Mouse (Mus musculus): ENCODE measurements around the gene Agbl1. TPM values are rescaled to one million over a fixed set of nuclear protein-coding genes. Genes with fewer than 3 reads are reported as not detected.

Agbl1 gene
- polyA plus RNA-seq, 1 experiment from 2014 or later: 0.07 TPM

DNA sequence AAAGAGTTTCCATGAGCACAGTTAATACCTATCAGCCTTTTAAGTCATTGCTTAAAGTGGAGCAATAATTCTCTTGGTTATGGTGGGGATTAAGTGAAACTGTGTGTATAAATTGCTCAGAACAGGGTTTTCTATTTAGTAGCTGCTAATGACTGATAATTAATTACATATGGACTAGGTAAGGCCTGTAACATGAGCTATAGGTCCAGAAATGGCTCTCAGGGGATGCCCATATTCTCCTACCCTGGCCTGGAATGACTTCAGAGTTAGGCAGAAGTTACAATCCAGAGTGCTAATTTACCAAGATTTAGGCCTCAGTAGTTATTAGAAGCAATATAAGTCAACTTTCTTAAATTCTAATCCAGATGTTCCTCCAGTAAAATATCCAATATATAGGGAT, 317.6 kb downstream of the Agbl1 start:
- Histone ChIP-seq H3K4me2 (replicated peaks; ENCODE audit: low read depth, low read length) (no peak overlapping the region), H3K27ac (ENCODE audit: low read length) (no peak overlapping the region), H3K4me3 (ENCODE audit: low read length) (no peak overlapping the region), H3K36me3 (ENCODE audit: insufficient read depth, low read length) (no peaks in the 10 kb centered on the region), H3K27me3 (ENCODE audit: insufficient read depth, low read length) (no peaks in the 10 kb centered on the region), H3K9ac (replicated peaks; ENCODE audit: low read length) (no peak overlapping the region), H3K4me1 (ENCODE audit: insufficient read depth, low read length) (0 out of 2 replicates have a peak, but pooled peaks cover 6% of the 10 kb centered on the region), H3K9me3 (ENCODE audit: low read length) (no peaks in the 10 kb centered on the region)
- ATAC-seq (ENCODE audit: low FRiP score, low TSS enrichment): no peak

GRCm38 (mm10) chr7:76551860-76552259, 322.2 kb downstream of the Agbl1 start:
- Histone ChIP-seq H3K9ac (replicated peaks; ENCODE audit: low read length) (no peak overlapping the region), H3K4me3 (ENCODE audit: low read length) (no peak overlapping the region), H3K4me2 (replicated peaks; ENCODE audit: low read depth, low read length) (no peak overlapping the region), H3K9me3 (ENCODE audit: low read length) (no peaks in the 10 kb centered on the region), H3K4me1 (ENCODE audit: insufficient read depth, low read length) (no peaks in the 10 kb centered on the region), H3K36me3 (ENCODE audit: insufficient read depth, low read length) (no peaks in the 10 kb centered on the region), H3K27me3 (ENCODE audit: insufficient read depth, low read length) (no peaks in the 10 kb centered on the region), H3K27ac (ENCODE audit: low read length) (no peak overlapping the region)
- WGBS: 20% methylated on average over 3 of the region's 3 CpGs
- no peak for ATAC-seq (ENCODE audit: low FRiP score, low TSS enrichment)

- H3K4me3 ChIP-seq (ENCODE audit: low read length): no peak overlapping the region
- H3K36me3 ChIP-seq (ENCODE audit: insufficient read depth, low read length): no peaks in the 10 kb centered on the region
- H3K27me3 ChIP-seq (ENCODE audit: insufficient read depth, low read length): no peaks in the 10 kb centered on the region
- H3K4me2 ChIP-seq (replicated peaks; ENCODE audit: low read depth, low read length): no peak overlapping the region
- H3K9me3 ChIP-seq (ENCODE audit: low read length): no peaks in the 10 kb centered on the region
- ATAC-seq (ENCODE audit: low FRiP score, low TSS enrichment): peak; percentile 76; the same call in 1 of the 2 replicates
- H3K9ac ChIP-seq (replicated peaks; ENCODE audit: low read length): no peak overlapping the region
- H3K4me1 ChIP-seq (ENCODE audit: insufficient read depth, low read length): no peaks in the 10 kb centered on the region
- H3K27ac ChIP-seq (ENCODE audit: low read length): no peak overlapping the region
Measured at GRCm38 (mm10) chr7:76560564-76561258, 331.0 kb downstream of the Agbl1 start.

- no peak overlapping the region for H3K27ac ChIP-seq (ENCODE audit: low read length)
- no peak for ATAC-seq (ENCODE audit: low FRiP score, low TSS enrichment)
- no peak overlapping the region for H3K4me2 ChIP-seq (replicated peaks; ENCODE audit: low read depth, low read length)
- no peaks in the 10 kb centered on the region for H3K9me3 ChIP-seq (ENCODE audit: low read length)
- 74% methylated on average over 4 of the region's 4 CpGs for WGBS
- H3K9ac ChIP-seq (replicated peaks; ENCODE audit: low read length): no peak overlapping the region
- H3K4me3 ChIP-seq (ENCODE audit: low read length): no peak overlapping the region
- H3K27me3 ChIP-seq (ENCODE audit: insufficient read depth, low read length): no peaks in the 10 kb centered on the region
- no peaks in the 10 kb centered on the region for H3K4me1 ChIP-seq (ENCODE audit: insufficient read depth, low read length)
- H3K36me3 ChIP-seq (ENCODE audit: insufficient read depth, low read length): no peaks in the 10 kb centered on the region
Measured at GRCm38 (mm10) chr7:76562506-76562905, 332.8 kb downstream of the Agbl1 start.

- 45% methylated on average over 5 of the region's 5 CpGs for WGBS
- H3K9ac ChIP-seq (replicated peaks; ENCODE audit: low read length): no peak overlapping the region
- no peaks in the 10 kb centered on the region for H3K27me3 ChIP-seq (ENCODE audit: insufficient read depth, low read length)
- H3K36me3 ChIP-seq (ENCODE audit: insufficient read depth, low read length): no peaks in the 10 kb centered on the region
- no peak overlapping the region for H3K4me3 ChIP-seq (ENCODE audit: low read length)
- no peak for ATAC-seq (ENCODE audit: low FRiP score, low TSS enrichment)
- H3K4me2 ChIP-seq (replicated peaks; ENCODE audit: low read depth, low read length): no peak overlapping the region
- no peaks in the 10 kb centered on the region for H3K4me1 ChIP-seq (ENCODE audit: insufficient read depth, low read length)
- H3K9me3 ChIP-seq (ENCODE audit: low read length): no peaks in the 10 kb centered on the region
- no peak overlapping the region for H3K27ac ChIP-seq (ENCODE audit: low read length)
Measured at GRCm38 (mm10) chr7:76594566-76595079, 364.9 kb downstream of the Agbl1 start.

GRCm38 (mm10) chr7:76597812-76598211, 368.1 kb downstream of the Agbl1 start:
- Histone ChIP-seq H3K36me3 (ENCODE audit: insufficient read depth, low read length) (no peaks in the 10 kb centered on the region), H3K9me3 (ENCODE audit: low read length) (no peaks in the 10 kb centered on the region), H3K27me3 (ENCODE audit: insufficient read depth, low read length) (no peaks in the 10 kb centered on the region), H3K9ac (replicated peaks; ENCODE audit: low read length) (no peak overlapping the region), H3K4me2 (replicated peaks; ENCODE audit: low read depth, low read length) (no peak overlapping the region), H3K4me3 (ENCODE audit: low read length) (no peak overlapping the region), H3K27ac (ENCODE audit: low read length) (no peak overlapping the region), H3K4me1 (ENCODE audit: insufficient read depth, low read length) (no peaks in the 10 kb centered on the region)
- ATAC-seq (ENCODE audit: low FRiP score, low TSS enrichment): no peak
- WGBS: 76% methylated on average over 2 of the region's 2 CpGs

DNA sequence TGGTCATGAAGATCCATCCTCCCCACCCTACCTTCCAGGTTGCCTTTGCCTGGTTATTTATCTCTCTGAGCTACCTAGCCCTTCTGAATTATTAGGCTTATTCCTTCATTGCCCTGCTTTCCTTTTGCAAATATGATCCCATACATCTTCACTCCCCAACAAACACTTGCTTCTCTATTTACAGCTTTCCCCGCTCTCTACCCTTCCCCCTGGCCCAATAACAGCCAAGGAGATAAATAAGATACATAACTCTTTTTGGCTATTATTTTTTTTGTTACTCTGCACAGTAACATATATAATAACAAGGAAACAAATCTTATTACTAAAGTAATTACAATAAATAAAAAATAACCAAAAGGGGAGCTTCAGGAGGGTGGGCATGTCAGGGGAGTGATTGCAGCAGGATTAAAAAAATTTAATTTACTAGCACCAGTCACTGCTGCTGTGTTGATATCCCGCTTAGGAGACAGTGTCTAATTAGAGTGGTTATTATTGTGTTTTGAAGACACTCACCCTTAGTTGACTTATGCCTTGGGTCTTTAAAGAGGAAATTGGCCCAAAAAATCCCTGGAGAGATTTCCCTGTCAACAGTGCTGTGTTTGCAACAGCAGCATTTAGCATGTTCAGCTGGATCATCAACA, 370.5 kb downstream of the Agbl1 start:
- Histone ChIP-seq H3K9me3 (ENCODE audit: low read length) (no peaks in the 10 kb centered on the region), H3K4me1 (ENCODE audit: insufficient read depth, low read length) (no peaks in the 10 kb centered on the region), H3K9ac (replicated peaks; ENCODE audit: low read length) (no peak overlapping the region), H3K36me3 (ENCODE audit: insufficient read depth, low read length) (no peaks in the 10 kb centered on the region), H3K27me3 (ENCODE audit: insufficient read depth, low read length) (no peaks in the 10 kb centered on the region), H3K4me2 (replicated peaks; ENCODE audit: low read depth, low read length) (no peak overlapping the region), H3K4me3 (ENCODE audit: low read length) (no peak overlapping the region), H3K27ac (ENCODE audit: low read length) (no peak overlapping the region)
- ATAC-seq (ENCODE audit: low FRiP score, low TSS enrichment): no peak
- WGBS: 49% methylated on average over 2 of the region's 2 CpGs

DNA sequence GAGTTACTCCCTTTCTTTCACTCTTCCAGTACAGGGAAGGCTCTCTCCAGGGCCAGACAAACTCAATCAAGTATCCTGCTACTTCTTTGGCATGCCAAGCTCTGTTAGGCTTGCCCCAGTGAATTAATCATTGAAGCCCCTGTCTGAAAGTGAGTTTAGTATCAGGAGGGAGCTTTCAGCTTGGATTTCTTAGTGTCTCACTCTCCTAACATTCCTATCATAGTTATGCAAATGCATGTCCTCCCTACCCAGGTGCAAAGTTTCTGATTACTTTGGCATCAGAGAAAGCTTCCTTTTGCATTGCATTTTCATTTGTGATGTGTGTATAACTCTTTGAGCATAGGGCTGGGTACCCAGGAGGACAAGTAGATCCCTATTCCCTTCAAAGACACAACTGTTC, 399.8 kb downstream of the Agbl1 start:
- peak; percentile 71 for ATAC-seq (ENCODE audit: low FRiP score, low TSS enrichment)
- Histone ChIP-seq H3K9ac (replicated peaks; ENCODE audit: low read length) (no peak overlapping the region), H3K27me3 (ENCODE audit: insufficient read depth, low read length) (no peaks in the 10 kb centered on the region), H3K27ac (ENCODE audit: low read length) (no peak overlapping the region), H3K4me3 (ENCODE audit: low read length) (no peak overlapping the region), H3K4me1 (ENCODE audit: insufficient read depth, low read length) (no peaks in the 10 kb centered on the region), H3K36me3 (ENCODE audit: insufficient read depth, low read length) (no peaks in the 10 kb centered on the region), H3K9me3 (ENCODE audit: low read length) (no peaks in the 10 kb centered on the region), H3K4me2 (replicated peaks; ENCODE audit: low read depth, low read length) (no peak overlapping the region)

GRCm38 (mm10) chr7:76650984-76651383, 421.3 kb downstream of the Agbl1 start:
- ATAC-seq (ENCODE audit: low FRiP score, low TSS enrichment): no peak
- WGBS: 79% methylated on average over 4 of the region's 4 CpGs
- no peaks in the 10 kb centered on the region for H3K36me3 ChIP-seq (ENCODE audit: insufficient read depth, low read length)

DNA sequence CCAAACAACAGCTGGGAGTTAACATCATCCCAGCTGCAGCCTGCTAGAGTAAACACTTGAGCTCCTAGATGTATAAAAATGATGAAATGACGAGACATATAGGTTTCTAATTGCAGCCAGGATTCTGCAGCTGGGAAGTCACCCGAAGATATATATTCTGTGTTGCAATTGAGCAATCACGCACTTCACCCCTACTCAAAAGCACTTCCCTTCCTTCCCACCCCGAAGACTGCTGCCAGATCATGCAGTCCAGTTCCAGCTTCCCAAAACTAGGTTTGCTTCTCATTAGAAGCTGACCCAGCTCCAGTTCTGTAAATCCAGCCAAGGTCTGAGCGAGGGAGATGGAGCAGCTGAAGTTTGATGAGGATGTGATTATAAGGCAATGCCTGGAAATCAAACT, 431.4 kb downstream of the Agbl1 start:
- Histone ChIP-seq H3K4me1 (ENCODE audit: insufficient read depth, low read length) (no peaks in the 10 kb centered on the region), H3K36me3 (ENCODE audit: insufficient read depth, low read length) (no peaks in the 10 kb centered on the region), H3K27me3 (ENCODE audit: insufficient read depth, low read length) (no peaks in the 10 kb centered on the region), H3K27ac (ENCODE audit: low read length) (no peak overlapping the region), H3K9me3 (ENCODE audit: low read length) (no peaks in the 10 kb centered on the region), H3K4me3 (ENCODE audit: low read length) (no peak overlapping the region), H3K4me2 (replicated peaks; ENCODE audit: low read depth, low read length) (no peak overlapping the region), H3K9ac (replicated peaks; ENCODE audit: low read length) (no peak overlapping the region)
- 0 out of 2 replicates have a peak, but pooled peaks have one; percentile 27 for ATAC-seq (ENCODE audit: low FRiP score, low TSS enrichment)
- WGBS: 42% methylated on average over 5 of the region's 5 CpGs

More at GRCm38 (mm10) chr7:76650984-76651383, 421.3 kb downstream of the Agbl1 start:
- H3K9me3 ChIP-seq (ENCODE audit: low read length): no peaks in the 10 kb centered on the region
- no peak overlapping the region for H3K27ac ChIP-seq (ENCODE audit: low read length)
- H3K4me1 ChIP-seq (ENCODE audit: insufficient read depth, low read length): no peaks in the 10 kb centered on the region
- no peaks in the 10 kb centered on the region for H3K27me3 ChIP-seq (ENCODE audit: insufficient read depth, low read length)
- no peak overlapping the region for H3K9ac ChIP-seq (replicated peaks; ENCODE audit: low read length)
- no peak overlapping the region for H3K4me3 ChIP-seq (ENCODE audit: low read length)
- no peak overlapping the region for H3K4me2 ChIP-seq (replicated peaks; ENCODE audit: low read depth, low read length)
